8 mouse cellular contexts compared by ENCODE assay signal in genomic region chr1:65185524-65186205, GRCm38 (mm10). TPM values are rescaled to one million over a fixed set of nuclear protein-coding genes. Genes with fewer than 3 reads are reported as not detected.
DNase-seq lines count a peak whose midpoint lies in the region; ATAC-seq and TF ChIP-seq lines count a peak whose summit lies in the region.

No protein-coding gene starts in this region.

- peaks cover 2 to 8% of the 10 kb centered on the region in 2 experiments; a peak in 2 of 4 replicates for H3K4me1 ChIP-seq in heart, embryonic 14.5 days (ENCODE audit: control insufficient read depth in 2 of 2, insufficient read depth in 2 of 2, low read length in 2 of 2)
- H3K4me1 ChIP-seq in limb, embryonic 13.5 days = peaks cover 12% of the 10 kb centered on the region
- H3K4me1 ChIP-seq in olfactory bulb, adult 2 months (ENCODE audit: control insufficient read depth, insufficient read depth, low read length) = no peaks in the 10 kb centered on the region

- no peaks in the 10 kb centered on the region for H3K9me3 ChIP-seq in heart, embryonic 14.5 days (ENCODE audit: control insufficient read depth, low read length)
- H3K9me3 ChIP-seq in limb, embryonic 13.5 days = no peaks in the 10 kb centered on the region

- intact Hi-C loops in left cerebral cortex, adult 2 months (cut with DNase I) = no loop called here
- intact Hi-C loops in left cerebral cortex, postnatal 4 days (cut with DNase I) = loop anchor here (10.0 kb wide), 1 partner anchor 919 kb away; no protein-coding TSS in a partner anchor

- H3K27ac ChIP-seq in left cerebral cortex, adult 2 months = peak overlapping the region; percentile 66
- H3K27ac ChIP-seq in heart, embryonic 14.5 days (replicated peaks in 1 of 2; ENCODE audit: control insufficient read depth in 1 of 2, insufficient read depth in 1 of 2, low read depth in 2 of 2, low read length in 2 of 2) = peak overlapping the region; percentile 34 to 71
- H3K27ac ChIP-seq in limb, embryonic 13.5 days = no peak overlapping the region
- H3K27ac ChIP-seq in olfactory bulb, adult 2 months (ENCODE audit: insufficient read depth, low read depth, low read length) = peak overlapping the region; percentile 95

- H3K9ac ChIP-seq in heart, embryonic 14.5 days (ENCODE audit: low read length) = peak overlapping the region; percentile 72
- peak overlapping the region; percentile 69 for H3K9ac ChIP-seq in limb, embryonic 13.5 days

- no peak for TF ChIP-seq POLR2A in olfactory bulb, adult 2 months (IDR thresholded peaks at IDR 0.05; ENCODE audit: insufficient read depth, low read depth, low read length)

- peak; percentile 48 for TF ChIP-seq CTCF in left cerebral cortex, adult 2 months (IDR thresholded peaks at IDR 0.05)
- no peak for TF ChIP-seq CTCF in olfactory bulb, adult 2 months (IDR thresholded peaks at IDR 0.05; ENCODE audit: insufficient read depth, low read depth, low read length)

- 18% methylated on average over 12 of the region's 12 CpGs for WGBS in heart, embryonic 14.5 days
- 20% methylated on average over 12 of the region's 12 CpGs for WGBS in limb, embryonic 13.5 days
- WGBS in olfactory bulb, adult 2 months = 14% methylated on average over 12 of the region's 12 CpGs

- H3K36me3 ChIP-seq in heart, embryonic 14.5 days (ENCODE audit: control insufficient read depth, insufficient read depth, low read length) = peaks cover 4% of the 10 kb centered on the region; the same call in 1 of the 2 replicates
- H3K36me3 ChIP-seq in limb, embryonic 13.5 days = no peaks in the 10 kb centered on the region

- peak overlapping the region; percentile 79 for H3K4me2 ChIP-seq in heart, embryonic 14.5 days (ENCODE audit: low read length)
- peak overlapping the region; percentile 65 for H3K4me2 ChIP-seq in limb, embryonic 13.5 days (replicated peaks)

- H3K27me3 ChIP-seq in heart, embryonic 14.5 days (ENCODE audit: control insufficient read depth, insufficient read depth, low read length) = no peaks in the 10 kb centered on the region
- no peaks in the 10 kb centered on the region for H3K27me3 ChIP-seq in limb, embryonic 13.5 days

- H3K4me3 ChIP-seq in left cerebral cortex, adult 2 months = peak overlapping the region; percentile 59
- H3K4me3 ChIP-seq in heart, embryonic 14.5 days (ENCODE audit: control insufficient read depth in 1 of 2, insufficient read depth in 1 of 2, low read depth in 1 of 2, low read length in 2 of 2) = peak overlapping the region; percentile 58 to 89; a peak in 3 of 4 replicates
- peak overlapping the region; percentile 91 for H3K4me3 ChIP-seq in limb, embryonic 13.5 days
- no peak overlapping the region for H3K4me3 ChIP-seq in olfactory bulb, adult 2 months (ENCODE audit: insufficient read depth, low read depth, low read length)

- ATAC-seq in heart, embryonic 14.5 days (ENCODE audit: insufficient number of reproducible peaks, insufficient read depth, low FRiP score, low read depth) = no peak
- no peak for ATAC-seq in limb, embryonic 13.5 days (ENCODE audit: low FRiP score, low read depth)

- no peak for DNase-seq in left cerebral cortex, adult 2 months (ENCODE audit: extremely low spot score in 1 of 2, low spot score in 2 of 2)
- no peak for DNase-seq in left cerebral cortex, postnatal 4 days
- peak; percentile 27 for DNase-seq in cerebellum, adult 8-10 months
- DNase-seq in frontal cortex, postnatal 36 days (ENCODE audit: low spot score in 2 of 2) = no peak
- no peak for DNase-seq in frontal cortex, postnatal 25 days (ENCODE audit: low spot score in 2 of 2)

RNA-seq across cellular contexts. Expression of gene Idh1, which starts 0.6 kb away (rescaled TPM):
- total RNA-seq in left cerebral cortex, adult 2 months (2021) = 10 to 100 TPM; 34.4 to 40.7 TPM
- 100 to 1,000 TPM; 322 to 358 TPM for total RNA-seq in left cerebral cortex, postnatal 4 days (2021)
- 68.4 and 74.3 TPM in 2 replicates for polyA plus RNA-seq in heart, embryonic 14.5 days (2014; fragmentation: Nextera tagmentation; extraction: Ambion mirVana)
- polyA plus RNA-seq in limb, embryonic 13.5 days (2015; fragmentation: Nextera tagmentation; extraction: Ambion mirVana) = 132 and 146 TPM in 2 replicates
- not detected in 2 replicates for polyA plus RNA-seq in olfactory bulb, adult 2 months (2012; ENCODE audit: insufficient read depth, insufficient read length, low replicate concordance, missing spikeins)

RNA-seq across cellular contexts. Expression of gene Pikfyve, which starts 0.8 kb away (rescaled TPM):
- total RNA-seq in left cerebral cortex, adult 2 months (2021) = 10 to 100 TPM; 48.3 to 51.7 TPM
- 10 to 100 TPM; 42.7 to 45.2 TPM for total RNA-seq in left cerebral cortex, postnatal 4 days (2021)
- polyA plus RNA-seq in heart, embryonic 14.5 days (2014; fragmentation: Nextera tagmentation; extraction: Ambion mirVana) = 9.5 TPM in 2 replicates
- polyA plus RNA-seq in limb, embryonic 13.5 days (2015; fragmentation: Nextera tagmentation; extraction: Ambion mirVana) = 11.9 and 14.2 TPM in 2 replicates
- not detected in 2 replicates for polyA plus RNA-seq in olfactory bulb, adult 2 months (2012; ENCODE audit: insufficient read depth, insufficient read length, low replicate concordance, missing spikeins)

Comparison
In these comparisons a context has a peak if more than half of its experiments do, and no peak if none do; other contexts are left out.
1. RNA of gene Idh1, which starts 0.6 kb away (polyA plus RNA-seq): 132 to 146 TPM in limb, embryonic 13.5 days and 68.4 to 74.3 TPM in heart, embryonic 14.5 days; not detected in olfactory bulb, adult 2 months; every median in the first group is over 10 times any median in the second.